Mouse (Mus musculus) stomach, embryonic 14.5 days (tissue): ENCODE data around the gene Slc25a22. TPM values are rescaled to one million over a fixed set of nuclear protein-coding genes. Genes with fewer than 3 reads are reported as not detected.

Source experiments
- ATAC-seq: fragments of 200-750 bp; cut with Nextera tagmentation; 2 replicates; pipeline ENCODE4 v1.8.0; 2017; ENCODE audit warnings: low read depth, moderate TSS enrichment; ENCODE audit not compliant: insufficient number of reproducible peaks, insufficient read depth, low FRiP score
- H3K27ac ChIP-seq: fragments of 300-500 bp; sonication (generic); 2 replicates; pipeline ENCODE4 v1.5.1; 2014; ENCODE audit warnings: mild to moderate bottlenecking, low read length, moderate library complexity, mixed read lengths
- H3K27me3 ChIP-seq: fragments of 300-500 bp; sonication (generic); 2 replicates; pipeline ENCODE4 v1.6.1; 2014; ENCODE audit warnings: low read length, control low read depth, mixed read lengths; ENCODE audit not compliant: control insufficient read depth, insufficient read depth
- H3K36me3 ChIP-seq: fragments of 300-500 bp; sonication (generic); 2 replicates; pipeline ENCODE4 v1.6.1; 2014; ENCODE audit warnings: mild to moderate bottlenecking, control low read depth, low read length, moderate library complexity, mixed read lengths; ENCODE audit not compliant: control insufficient read depth, insufficient read depth
- H3K4me1 ChIP-seq: fragments of 300-500 bp; sonication (generic); 2 replicates; pipeline ENCODE4 v1.6.1; 2014; ENCODE audit warnings: low read length, control low read depth, mixed read lengths; ENCODE audit not compliant: control insufficient read depth, insufficient read depth
- H3K4me2 ChIP-seq: fragments of 300-500 bp; sonication (generic); replicated peaks from 2 replicates; pipeline ENCODE4 v1.6.1; 2014; ENCODE audit warnings: low read depth, low read length, control low read depth
- H3K4me3 ChIP-seq: fragments of 300-500 bp; sonication (generic); 2 replicates; pipeline ENCODE4 v1.5.1; 2014; ENCODE audit warnings: low read depth, low read length, control low read depth
- H3K9ac ChIP-seq: fragments of 300-500 bp; sonication (generic); replicated peaks from 2 replicates; pipeline ENCODE4 v1.6.1; 2014; ENCODE audit warnings: low read depth, mild to moderate bottlenecking, control low read depth, low read length, moderate library complexity, mixed read lengths
- H3K9me3 ChIP-seq: fragments of 300-500 bp; sonication (generic); 2 replicates; pipeline ENCODE4 v1.6.1; 2016; ENCODE audit warnings: low read depth, low read length, control low read depth; ENCODE audit not compliant: control insufficient read depth
- WGBS: fragments of 180-500 bp; shearing (Covaris S2); extraction: QIAGEN DNeasy Blood & Tissue Kit; methylation state at CpG from one replicate; pipeline ENCODE4 v1.1.7; 2014; 5-methylcytosine and 5-hydroxymethylcytosine counted together
- polyA plus RNA-seq: library from polyadenylated mRNA; unstranded; fragments of >200 nt; fragmentation: Nextera tagmentation; extraction: Ambion mirVana; gene quantifications from 2 replicates; pipeline ENCODE4 v1.2.1, GENCODE M21; 2014

Slc25a22 gene
- polyA plus RNA-seq, 1 experiment from 2014 or later: 31.5 TPM

DNA sequence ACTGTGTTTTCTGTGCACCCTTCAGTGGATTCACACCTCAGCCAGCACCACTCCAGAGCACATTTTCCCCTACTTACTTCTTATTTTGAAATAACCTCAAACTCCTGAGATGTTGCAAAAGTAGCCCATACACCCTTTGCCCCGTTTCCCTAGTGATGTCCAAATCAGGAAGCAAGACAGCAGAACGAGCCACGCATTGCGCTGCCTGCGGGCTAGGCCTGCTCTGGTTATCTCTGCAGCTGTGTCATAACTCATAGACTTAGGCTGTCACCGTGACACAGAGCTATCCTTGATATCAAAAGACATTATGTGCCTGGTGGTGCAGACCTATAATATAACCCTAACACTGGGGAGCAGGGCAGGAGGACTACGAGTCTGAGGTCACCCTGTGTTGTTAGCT, 43.5 kb downstream of the Slc25a22 start:
- Histone ChIP-seq H3K9me3 (no peaks in the 10 kb centered on the region), H3K4me3 (no peak overlapping the region), H3K9ac (no peak overlapping the region), H3K27ac (no peak overlapping the region), H3K36me3 (peaks cover 16% of the 10 kb centered on the region; the same call in 1 of the 2 replicates), H3K4me2 (no peak overlapping the region), H3K4me1 (peaks cover 11% of the 10 kb centered on the region), H3K27me3 (no peaks in the 10 kb centered on the region)
- WGBS: 85% methylated on average over 7 of the region's 7 CpGs
- ATAC-seq: no peak

GRCm38 (mm10) chr7:141392552-141393222, 45.0 kb downstream of the Slc25a22 start:
- H3K4me1 ChIP-seq: peaks cover 11% of the 10 kb centered on the region
- 32% methylated on average over 9 of the region's 9 CpGs for WGBS
- peak overlapping the region; percentile 52; the same call in 1 of the 2 replicates for H3K27ac ChIP-seq
- H3K27me3 ChIP-seq: no peaks in the 10 kb centered on the region
- peak overlapping the region; percentile 72 for H3K4me3 ChIP-seq
- H3K9ac ChIP-seq: peak overlapping the region; percentile 52
- peak overlapping the region; percentile 94 for H3K4me2 ChIP-seq
- no peaks in the 10 kb centered on the region for H3K9me3 ChIP-seq
- ATAC-seq: peak; percentile 30; the same call in 1 of the 2 replicates
- H3K36me3 ChIP-seq: peaks cover 11% of the 10 kb centered on the region; the same call in 1 of the 2 replicates

DNA sequence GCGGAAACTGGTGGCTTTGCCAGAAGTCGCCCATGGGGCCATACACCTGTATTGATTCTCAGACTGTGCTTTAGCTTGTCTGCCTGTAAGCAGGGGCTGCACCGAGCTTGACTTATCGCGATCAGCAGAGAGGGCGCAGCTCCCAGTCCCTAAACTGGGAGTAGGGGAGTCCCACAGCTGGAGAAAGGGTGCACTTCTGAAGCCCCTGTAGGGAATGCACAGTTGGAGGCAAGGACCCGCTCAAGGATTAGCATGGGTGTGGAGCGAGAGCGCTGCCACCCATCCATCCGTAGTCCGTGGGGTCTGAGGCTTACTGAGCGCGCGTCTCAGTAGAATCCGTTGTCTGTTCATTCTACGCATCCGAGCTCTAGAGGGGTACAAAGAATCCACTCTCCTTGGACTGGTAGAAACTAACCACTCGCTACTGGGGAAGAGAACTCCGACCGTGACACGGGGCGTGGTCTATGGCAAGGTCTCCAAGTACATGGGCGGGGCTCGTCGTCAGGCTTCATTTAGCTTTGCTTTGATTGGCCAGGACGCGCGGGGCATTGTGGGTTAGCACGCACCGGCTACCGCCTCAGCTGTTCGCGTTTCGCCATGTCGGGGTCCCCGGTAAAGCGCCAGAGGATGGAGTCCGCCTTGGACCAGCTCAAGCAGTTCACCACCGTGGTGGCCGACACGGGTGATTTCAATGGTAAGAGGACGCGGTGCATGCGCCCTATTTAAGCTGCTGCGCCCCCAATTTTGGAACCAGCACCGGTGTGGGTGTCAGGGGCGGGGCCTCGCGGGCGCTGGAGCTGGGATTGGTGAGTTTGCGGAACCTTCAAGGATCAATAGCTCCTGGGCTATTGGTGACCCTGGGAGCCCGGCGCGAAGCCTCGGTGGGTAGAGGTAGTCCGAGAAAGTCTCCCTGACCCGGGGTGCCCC, 45.8 kb downstream of the Slc25a22 start, which contains the start of gene Taldo1:
Taldo1 (plus strand) TSS at position 575 of the 927 bp plus-strand sequence.
- WGBS: under 1% methylated on average over 57 of the region's 57 CpGs
- Histone ChIP-seq H3K27ac (peak within 1 kb of the TSS; percentile 53; the same call in 1 of the 2 replicates), H3K4me1 (peaks cover 11% of the 10 kb centered on the region), H3K4me2 (peak within 1 kb of the TSS; percentile 94), H3K36me3 (peaks cover 11% of the 10 kb centered on the region; the same call in 1 of the 2 replicates), H3K4me3 (peak within 1 kb of the TSS; percentile 72), H3K27me3 (no peaks in the 10 kb centered on the region), H3K9ac (peak within 1 kb of the TSS; percentile 52), H3K9me3 (no peaks in the 10 kb centered on the region)
- peak; percentile 93 for ATAC-seq

- Histone ChIP-seq H3K36me3 (no peaks in the 10 kb centered on the region; the same call in 1 of the 2 replicates), H3K9ac (no peak overlapping the region), H3K4me3 (0 out of 2 replicates have a peak overlapping the region, but pooled peaks have one; percentile 72), H3K27me3 (no peaks in the 10 kb centered on the region), H3K4me2 (no peak overlapping the region), H3K4me1 (peaks cover 11% of the 10 kb centered on the region), H3K9me3 (no peaks in the 10 kb centered on the region), H3K27ac (no peak overlapping the region)
- no peak for ATAC-seq
- WGBS: 44% methylated on average over 9 of the region's 9 CpGs
These were observed 47.1 kb downstream of the Slc25a22 start for GRCm38 (mm10) chr7:141390326-141391259.

- Histone ChIP-seq H3K27ac (no peak overlapping the region), H3K4me2 (no peak overlapping the region), H3K27me3 (no peaks in the 10 kb centered on the region), H3K4me3 (no peak overlapping the region), H3K9me3 (no peaks in the 10 kb centered on the region), H3K9ac (no peak overlapping the region), H3K4me1 (peaks cover 11% of the 10 kb centered on the region), H3K36me3 (no peaks in the 10 kb centered on the region)
- ATAC-seq: no peak
- WGBS: 48% methylated on average over 3 of the region's 3 CpGs
These were observed 49.1 kb downstream of the Slc25a22 start for GRCm38 (mm10) chr7:141388487-141389109.

- no peak overlapping the region for H3K27ac ChIP-seq
- no peak overlapping the region for H3K4me2 ChIP-seq
- WGBS: 57% methylated on average over 2 of the region's 2 CpGs
- H3K4me3 ChIP-seq: no peak overlapping the region
- peaks cover 9% of the 10 kb centered on the region for H3K4me1 ChIP-seq
- no peaks in the 10 kb centered on the region for H3K27me3 ChIP-seq
- no peaks in the 10 kb centered on the region for H3K36me3 ChIP-seq
- no peak overlapping the region for H3K9ac ChIP-seq
- no peaks in the 10 kb centered on the region for H3K9me3 ChIP-seq
- ATAC-seq: no peak
These were observed 49.7 kb downstream of the Slc25a22 start for GRCm38 (mm10) chr7:141387807-141388486.

DNA sequence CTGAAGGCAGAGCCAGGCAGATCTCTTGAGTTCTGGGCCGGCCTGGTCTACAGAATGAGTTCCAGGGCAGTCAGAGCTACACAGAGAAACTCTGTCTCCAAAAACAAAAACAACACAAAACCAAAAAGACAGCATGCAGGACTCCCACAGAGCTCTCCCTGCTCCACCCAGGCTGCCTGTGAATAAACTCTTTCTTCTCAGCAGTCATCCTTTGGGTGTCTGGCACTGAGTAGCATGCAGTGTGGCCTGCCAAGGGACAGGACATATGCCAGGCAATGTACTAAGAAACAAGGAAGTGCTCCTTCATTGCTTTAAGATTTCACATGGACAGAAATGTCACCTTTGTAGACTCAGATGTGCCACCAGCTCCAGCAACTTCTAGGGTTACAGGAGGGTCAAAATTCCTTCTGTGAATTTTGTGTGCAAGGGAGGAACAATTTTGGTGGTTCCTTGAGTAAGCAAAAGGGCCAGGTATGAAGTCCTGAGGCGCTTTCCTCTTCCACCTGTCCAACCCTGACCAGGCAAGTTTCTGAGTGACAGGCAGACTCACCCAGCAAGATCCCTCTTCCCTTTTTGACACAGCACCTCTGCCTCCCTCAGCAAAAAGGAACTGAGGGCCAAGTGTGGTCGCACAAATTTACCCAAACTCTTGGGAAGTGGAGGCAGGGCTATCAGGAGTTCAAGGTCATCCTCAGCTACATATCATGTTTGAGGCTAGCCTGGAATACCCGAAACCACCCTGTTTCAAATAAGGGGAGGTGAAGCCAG, 56.4 kb downstream of the Slc25a22 start:
- Histone ChIP-seq H3K27ac (no peak overlapping the region), H3K9ac (no peak overlapping the region), H3K9me3 (no peaks in the 10 kb centered on the region), H3K4me1 (no peaks in the 10 kb centered on the region), H3K4me2 (no peak overlapping the region), H3K27me3 (no peaks in the 10 kb centered on the region), H3K4me3 (no peak overlapping the region), H3K36me3 (no peaks in the 10 kb centered on the region)
- WGBS: 70% methylated on average over 4 of the region's 4 CpGs
- no peak for ATAC-seq
